26 mouse cellular contexts compared by ENCODE assay signal in genomic region chr6:38797548-38797947, GRCm38 (mm10).
DNase-seq lines count a peak whose midpoint lies in the region; ATAC-seq lines count a peak whose summit lies in the region.
"Had no signal": no experiment of that assay in that cellular context is flagged by ENCODE, and none has a peak within 500 bp of the region (broad histone marks: within the 10 kb centered on the region; RNA-seq: fewer than 3 reads in every experiment).

No protein-coding gene starts in this region.

- H3K4me2 ChIP-seq in limb, embryonic 12.5 days: no peak overlapping the region
- H3K4me2 ChIP-seq in lung, embryonic 15.5 days: no peak overlapping the region
- H3K4me2 ChIP-seq: embryonic facial prominence, embryonic 13.5 days; forebrain, embryonic 12.5 days; forebrain, embryonic 15.5 days; heart, embryonic 11.5 days; hindbrain, embryonic 13.5 days had no signal

- no peak for DNase-seq in frontal cortex, postnatal 36 days (ENCODE audit: low spot score in 2 of 2)
- DNase-seq in limb, embryonic 10.5 days (ENCODE audit: low spot score): no peak
- DNase-seq in lung, postnatal 36 days: no peak
- DNase-seq: adrenal gland, adult 8-10 months; adrenal gland, postnatal 25 days; cerebellum, adult 11-12 months; cerebellum, adult 8-10 months; cerebellum, postnatal 10 days; cerebellum, postnatal 36 days; embryo, embryonic 11 days; gastrocnemius, postnatal 10 days; gastrocnemius, postnatal 36 days; heart, postnatal 36 days had no signal

- H3K9ac ChIP-seq in limb, embryonic 12.5 days (replicated peaks): no peak overlapping the region
- no peak overlapping the region for H3K9ac ChIP-seq in lung, embryonic 15.5 days
- H3K9ac ChIP-seq: embryonic facial prominence, embryonic 13.5 days; forebrain, embryonic 12.5 days; forebrain, embryonic 15.5 days; hindbrain, embryonic 13.5 days had no signal

- no peak overlapping the region for H3K4me3 ChIP-seq in limb, embryonic 12.5 days (replicated peaks)
- no peak overlapping the region for H3K4me3 ChIP-seq in limb, embryonic 10.5 days
- no peak overlapping the region for H3K4me3 ChIP-seq in lung, embryonic 15.5 days
- H3K4me3 ChIP-seq: embryonic facial prominence, embryonic 10.5 days; embryonic facial prominence, embryonic 13.5 days; erythroblast, embryonic 14.5 days; forebrain, embryonic 12.5 days; forebrain, embryonic 15.5 days; hindbrain, embryonic 10.5 days; hindbrain, embryonic 13.5 days had no signal

- H3K27me3 ChIP-seq in limb, embryonic 12.5 days: no peaks in the 10 kb centered on the region
- H3K27me3 ChIP-seq in limb, embryonic 10.5 days (ENCODE audit: low read depth, poor library complexity, severe bottlenecking): no peaks in the 10 kb centered on the region
- no peaks in the 10 kb centered on the region for H3K27me3 ChIP-seq in lung, embryonic 15.5 days
- H3K27me3 ChIP-seq: embryonic facial prominence, embryonic 13.5 days; forebrain, embryonic 12.5 days; forebrain, embryonic 15.5 days; hindbrain, embryonic 13.5 days had no signal

- 86% methylated on average over 3 of the region's 3 CpGs for WGBS in limb, embryonic 12.5 days
- 90% methylated on average over 3 of the region's 3 CpGs for WGBS in limb, embryonic 10.5 days
- WGBS in lung, embryonic 15.5 days: 69% methylated on average over 3 of the region's 3 CpGs

- ATAC-seq in frontal cortex, adult (ENCODE audit: low TSS enrichment): peak; percentile 57
- ATAC-seq in limb, embryonic 12.5 days (ENCODE audit: insufficient number of reproducible peaks, insufficient read depth, low FRiP score, low TSS enrichment, low read depth): no peak
- no peak for ATAC-seq in lung, embryonic 15.5 days (ENCODE audit: borderline replicate concordance, extremely low read depth, low FRiP score, low TSS enrichment)
- ATAC-seq: activated CD4-positive, CD25-positive, alpha-beta regulatory T cell, adult 4 months; forebrain, embryonic 15.5 days; hindbrain, embryonic 16.5 days had no signal

- peak overlapping the region; percentile 1; the same call in 1 of the 2 replicates for H3K27ac ChIP-seq in limb, embryonic 12.5 days
- no peak overlapping the region for H3K27ac ChIP-seq in limb, embryonic 10.5 days
- H3K27ac ChIP-seq in lung, embryonic 15.5 days: peak overlapping the region; percentile 15
- H3K27ac ChIP-seq: embryonic facial prominence, embryonic 10.5 days; embryonic facial prominence, embryonic 13.5 days; forebrain, embryonic 12.5 days; forebrain, embryonic 15.5 days; hindbrain, embryonic 10.5 days; hindbrain, embryonic 13.5 days had no signal

- no peaks in the 10 kb centered on the region for H3K4me1 ChIP-seq in limb, embryonic 12.5 days (replicated peaks)
- H3K4me1 ChIP-seq in limb, embryonic 10.5 days: no peaks in the 10 kb centered on the region
- H3K4me1 ChIP-seq in lung, embryonic 15.5 days: peaks cover 20% of the 10 kb centered on the region
- H3K4me1 ChIP-seq: embryonic facial prominence, embryonic 10.5 days had no signal

- H3K36me3 ChIP-seq in limb, embryonic 12.5 days: peaks cover 15% of the 10 kb centered on the region
- peaks cover 9% of the 10 kb centered on the region for H3K36me3 ChIP-seq in limb, embryonic 10.5 days
- H3K36me3 ChIP-seq in lung, embryonic 15.5 days: no peaks in the 10 kb centered on the region
- H3K36me3 ChIP-seq: embryonic facial prominence, embryonic 13.5 days; forebrain, embryonic 15.5 days; hindbrain, embryonic 13.5 days had no signal

- no peaks in the 10 kb centered on the region for H3K9me3 ChIP-seq in limb, embryonic 12.5 days
- H3K9me3 ChIP-seq in limb, embryonic 10.5 days (replicated peaks): no peaks in the 10 kb centered on the region
- H3K9me3 ChIP-seq in lung, embryonic 15.5 days: no peaks in the 10 kb centered on the region
- H3K9me3 ChIP-seq: embryonic facial prominence, embryonic 10.5 days; embryonic facial prominence, embryonic 13.5 days; forebrain, embryonic 12.5 days; forebrain, embryonic 15.5 days; hindbrain, embryonic 10.5 days; hindbrain, embryonic 13.5 days had no signal
